Mouse (Mus musculus) kidney, postnatal 0 days (tissue): Measurements from ENCODE around the gene Atp13a4. TPM values are rescaled to one million over a fixed set of nuclear protein-coding genes. Genes with fewer than 3 reads are reported as not detected.

Experiments used
- ATAC-seq: fragments of 200-750 bp; cut with Nextera tagmentation; replicated peaks from 2 replicates; pipeline ENCODE4 v1.8.0; 2017; ENCODE audit warnings: low read depth, moderate number of reproducible peaks, moderate TSS enrichment, moderate library complexity; ENCODE audit not compliant: low FRiP score
- DNase-seq: peaks from one replicate; pipeline ENCODE4 v3.0.0-alpha.2; 2016; ENCODE audit warnings: low spot score
- H3K27ac ChIP-seq: fragments of 300-500 bp; sonication (generic); 2 replicates; pipeline ENCODE4 v1.5.1; 2014; ENCODE audit warnings: mild to moderate bottlenecking
- H3K27me3 ChIP-seq: fragments of 300-500 bp; sonication (generic); 2 replicates; pipeline ENCODE4 v1.6.1; 2014; ENCODE audit warnings: low read length, mixed read lengths; ENCODE audit not compliant: insufficient read depth
- H3K36me3 ChIP-seq: fragments of 300-500 bp; sonication (generic); 2 replicates; pipeline ENCODE4 v1.6.1; 2014; ENCODE audit warnings: low read length, mixed read lengths; ENCODE audit not compliant: insufficient read depth
- H3K4me1 ChIP-seq: fragments of 300-500 bp; sonication (generic); replicated peaks from 2 replicates; pipeline ENCODE4 v1.6.1; 2014; ENCODE audit warnings: antibody characterized with exemption, low read length, mixed read lengths; ENCODE audit not compliant: insufficient read depth
- H3K4me2 ChIP-seq: fragments of 300-500 bp; sonication (generic); 2 replicates; pipeline ENCODE4 v1.6.1; 2014; ENCODE audit warnings: mild to moderate bottlenecking, low read length, moderate library complexity, mixed read lengths
- H3K4me3 ChIP-seq: fragments of 300-500 bp; sonication (generic); replicated peaks from 2 replicates; pipeline ENCODE4 v1.5.1; 2014; ENCODE audit warnings: low read depth, low read length
- H3K9ac ChIP-seq: fragments of 300-500 bp; sonication (generic); 2 replicates; pipeline ENCODE4 v1.6.1; 2014; ENCODE audit warnings: low read depth, low read length
- H3K9me3 ChIP-seq: fragments of 300-500 bp; sonication (generic); replicated peaks from 2 replicates; pipeline ENCODE4 v1.6.1; 2016; ENCODE audit warnings: low read length, inconsistent platforms, mixed read lengths
- CTCF ChIP-seq: IDR thresholded peaks from 2 replicates; pipeline ENCODE4 v1.5.1; 2016; ENCODE audit warnings: antibody characterized with exemption, low read depth, mild to moderate bottlenecking, moderate library complexity
- WGBS: fragments of 180-500 bp; shearing (Covaris S2); extraction: QIAGEN DNeasy Blood & Tissue Kit; methylation state at CpG from one replicate; pipeline ENCODE4 v1.1.7; 2014; 5-methylcytosine and 5-hydroxymethylcytosine counted together
- polyA plus RNA-seq: library from polyadenylated mRNA; unstranded; fragments of >200 nt; fragmentation: Nextera tagmentation; extraction: Ambion mirVana; gene quantifications from 2 replicates; pipeline ENCODE4 v1.2.1, GENCODE M21; 2015

The Atp13a4 gene
- 2.6 and 3.1 TPM in 2 replicates for polyA plus RNA-seq

DNA sequence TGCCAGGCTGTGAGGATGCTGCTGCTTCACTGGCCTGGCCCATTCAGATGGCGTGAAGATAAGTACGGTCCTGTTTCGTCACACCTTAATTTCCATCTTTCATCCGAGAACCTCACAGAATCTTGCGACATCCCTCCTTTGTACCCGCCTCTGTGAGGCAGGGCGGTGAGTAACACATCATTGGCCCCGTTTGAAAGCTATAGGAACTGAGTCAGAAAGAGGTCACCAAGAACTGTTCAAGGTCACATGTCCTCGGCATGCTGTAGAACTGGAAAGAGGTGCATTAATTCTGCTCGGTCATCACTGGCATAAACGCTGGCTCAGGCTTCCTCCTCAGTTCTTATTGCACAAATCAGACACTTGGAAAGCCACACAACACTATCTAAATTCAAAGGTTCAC is at the start of gene Atp13a4:
Gene Atp13a4 (minus strand): TSS at position 36 of the 400 bp plus-strand sequence.
- Histone ChIP-seq H3K9ac (no peak within 1 kb of the TSS), H3K4me1 (peaks cover 2% of the 10 kb centered on the region; the same call in 1 of the 2 replicates), H3K9me3 (no peaks in the 10 kb centered on the region), H3K4me3 (no peak within 1 kb of the TSS), H3K36me3 (no peaks in the 10 kb centered on the region), H3K27me3 (no peaks in the 10 kb centered on the region), H3K27ac (no peak within 1 kb of the TSS), H3K4me2 (no peak within 1 kb of the TSS)
- ATAC-seq (no peak), DNase-seq (no peak)
- 76% methylated on average over 11 of the region's 11 CpGs for WGBS
- no peak for TF ChIP-seq CTCF

DNA sequence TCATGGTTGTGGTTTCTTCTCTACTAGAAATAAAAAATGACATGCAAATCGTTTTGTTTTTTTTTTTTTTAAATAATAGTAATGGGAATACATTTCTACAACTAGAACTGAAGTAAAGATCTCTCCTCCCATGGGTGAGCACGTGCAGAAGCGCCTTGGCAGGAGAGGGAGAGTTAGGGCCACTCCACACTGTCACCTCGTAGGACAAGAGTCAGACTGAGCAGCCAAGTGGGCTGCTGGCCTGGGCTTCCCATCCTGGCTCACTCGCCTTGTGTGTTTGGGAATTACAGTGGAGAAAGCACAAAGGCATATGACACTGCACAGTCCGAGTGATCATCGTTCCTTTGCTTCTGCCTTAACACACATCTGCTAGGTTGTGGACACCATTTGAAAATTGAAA is 47.5 kb upstream of the Atp13a4 start:
- WGBS = 86% methylated on average over 7 of the region's 7 CpGs
- peaks cover 27% of the 10 kb centered on the region for H3K36me3 ChIP-seq
- ATAC-seq = no peak

DNA sequence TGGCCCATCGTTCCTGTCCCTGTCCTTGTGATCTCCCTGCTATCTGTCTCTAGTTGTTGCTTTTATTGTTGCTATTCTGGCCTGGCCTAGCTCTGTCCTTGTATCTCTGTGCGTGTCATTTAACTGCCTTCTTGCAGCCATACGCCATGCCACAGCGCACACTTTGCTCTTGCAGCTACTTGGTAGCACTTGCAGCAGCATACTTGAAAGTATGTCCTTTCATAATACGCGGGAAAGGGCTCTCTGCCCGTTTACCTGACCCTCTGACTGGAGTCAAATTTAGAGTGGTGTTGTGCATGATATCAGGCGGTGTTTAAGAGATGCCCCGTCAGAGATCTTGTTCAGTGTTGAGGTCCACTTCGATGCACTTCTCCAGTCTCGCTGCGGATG is 35.1 kb upstream of the Atp13a4 start:
- Histone ChIP-seq H3K9me3 (no peaks in the 10 kb centered on the region), H3K36me3 (no peaks in the 10 kb centered on the region), H3K4me3 (peak overlapping the region; percentile 71), H3K27me3 (no peaks in the 10 kb centered on the region), H3K4me1 (0 out of 2 replicates have a peak, but pooled peaks cover 5% of the 10 kb centered on the region), H3K9ac (peak overlapping the region; percentile 77), H3K4me2 (peak overlapping the region; percentile 67), H3K27ac (no peak overlapping the region)
- DNase-seq = no peak
- ATAC-seq = no peak
- TF ChIP-seq CTCF = no peak
- WGBS = 6% methylated on average over 12 of the region's 12 CpGs

More for the DNA sequence above, 47.5 kb upstream of the Atp13a4 start:
- H3K27ac ChIP-seq = no peak overlapping the region
- H3K9ac ChIP-seq = no peak overlapping the region
- H3K27me3 ChIP-seq = no peaks in the 10 kb centered on the region
- H3K4me1 ChIP-seq = no peaks in the 10 kb centered on the region
- no peaks in the 10 kb centered on the region for H3K9me3 ChIP-seq
- no peak overlapping the region for H3K4me3 ChIP-seq
- TF ChIP-seq CTCF = no peak
- H3K4me2 ChIP-seq = no peak overlapping the region
- no peak for DNase-seq

DNA sequence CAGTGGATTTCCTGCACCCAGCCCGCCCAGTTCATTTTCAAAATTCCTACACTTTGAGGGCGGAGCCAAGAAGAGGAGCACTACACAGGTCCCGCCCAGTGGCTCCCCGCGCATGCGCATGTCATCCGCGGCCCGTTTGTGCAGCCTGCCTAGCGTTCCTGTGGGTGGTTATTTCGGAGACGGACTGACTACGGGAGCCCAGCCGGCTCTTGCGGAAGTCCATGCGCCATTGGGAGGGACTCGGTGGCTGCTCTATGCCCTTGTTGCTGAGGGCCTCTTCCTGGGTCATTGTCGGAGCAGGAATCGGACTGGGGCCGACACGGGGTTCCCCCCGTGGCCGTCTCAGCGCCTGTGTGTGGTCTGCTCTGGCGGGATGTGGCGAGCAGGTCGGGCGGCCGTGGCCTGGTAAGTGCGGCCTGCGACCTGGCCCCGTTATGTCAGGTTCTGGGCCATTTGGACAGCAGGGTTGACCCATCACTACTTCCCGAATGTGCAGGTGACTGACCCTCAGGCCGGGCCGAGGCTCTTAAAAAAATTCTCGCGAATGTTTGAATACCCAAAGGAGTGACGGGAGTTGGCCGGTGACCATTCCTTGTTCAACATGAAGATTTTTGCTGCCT is 34.6 kb upstream of the Atp13a4 start, which contains the start of gene Opa1:
Gene Opa1 (plus strand): TSS at position 168 of the 620 bp plus-strand sequence.
- peak within 1 kb of the TSS; percentile 77 for H3K9ac ChIP-seq
- no peaks in the 10 kb centered on the region for H3K9me3 ChIP-seq
- H3K27ac ChIP-seq = no peak within 1 kb of the TSS
- DNase-seq = peak; percentile 98
- H3K4me1 ChIP-seq = 0 out of 2 replicates have a peak, but pooled peaks cover 5% of the 10 kb centered on the region
- H3K4me2 ChIP-seq = peak within 1 kb of the TSS; percentile 67
- H3K36me3 ChIP-seq = no peaks in the 10 kb centered on the region
- peak; percentile 99 for ATAC-seq
- H3K27me3 ChIP-seq = no peaks in the 10 kb centered on the region
- peak within 1 kb of the TSS; percentile 71 for H3K4me3 ChIP-seq
- no peak for TF ChIP-seq CTCF
- WGBS = under 1% methylated on average over 39 of the region's 39 CpGs

DNA sequence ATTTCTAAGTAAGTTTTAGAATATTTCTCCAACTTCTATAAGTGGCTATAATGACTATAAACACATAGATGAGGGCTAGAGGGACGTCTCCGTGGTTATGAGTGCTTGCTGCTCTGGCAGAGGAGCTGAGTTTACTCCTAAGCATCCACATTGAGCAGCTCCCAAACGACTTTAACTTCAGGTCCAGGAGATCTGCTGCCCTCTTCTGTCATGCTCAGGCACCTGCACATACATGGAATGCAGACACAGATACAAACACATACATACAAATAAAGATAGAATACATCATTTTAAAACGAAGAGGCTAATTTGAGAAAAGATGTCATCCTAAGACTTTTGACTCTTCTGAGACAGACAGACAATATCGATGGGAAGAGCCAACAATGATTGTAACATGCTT is 31.0 kb upstream of the Atp13a4 start:
- DNase-seq = peak; percentile 77
- 11% methylated on average over 5 of the region's 5 CpGs for WGBS
- Histone ChIP-seq H3K27ac (no peak overlapping the region), H3K4me2 (no peak overlapping the region), H3K27me3 (no peaks in the 10 kb centered on the region), H3K9ac (no peak overlapping the region), H3K9me3 (no peaks in the 10 kb centered on the region), H3K4me1 (0 out of 2 replicates have a peak, but pooled peaks cover 4% of the 10 kb centered on the region), H3K4me3 (no peak overlapping the region), H3K36me3 (no peaks in the 10 kb centered on the region)
- ATAC-seq = no peak
- peak; percentile 77 for TF ChIP-seq CTCF

DNA sequence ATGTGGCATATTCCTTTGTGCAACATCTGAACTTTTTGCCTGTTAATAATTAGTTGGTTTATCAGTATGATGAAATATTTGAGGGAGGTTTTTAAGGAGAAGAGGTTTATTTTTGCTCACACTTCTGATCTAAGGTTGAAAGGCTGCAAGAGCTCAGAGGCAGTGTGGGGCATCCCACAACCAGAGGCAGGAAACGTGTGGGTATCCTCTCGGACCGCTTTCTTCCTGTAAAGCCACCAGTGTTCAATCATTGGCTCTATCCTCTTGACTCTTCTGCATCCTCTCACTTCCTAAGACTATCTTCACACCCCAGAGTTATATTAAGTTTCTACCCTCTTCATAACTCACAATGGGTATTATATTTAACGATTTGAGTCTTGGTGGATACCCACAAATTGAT is 29.3 kb upstream of the Atp13a4 start:
- H3K9ac ChIP-seq = no peak overlapping the region
- no peak overlapping the region for H3K4me3 ChIP-seq
- H3K9me3 ChIP-seq = no peaks in the 10 kb centered on the region
- TF ChIP-seq CTCF = no peak
- DNase-seq = no peak
- no peaks in the 10 kb centered on the region for H3K36me3 ChIP-seq
- no peaks in the 10 kb centered on the region for H3K27me3 ChIP-seq
- H3K27ac ChIP-seq = no peak overlapping the region
- no peaks in the 10 kb centered on the region for H3K4me1 ChIP-seq
- WGBS = 65% methylated on average over 4 of the region's 4 CpGs
- no peak for ATAC-seq
- no peak overlapping the region for H3K4me2 ChIP-seq

DNA sequence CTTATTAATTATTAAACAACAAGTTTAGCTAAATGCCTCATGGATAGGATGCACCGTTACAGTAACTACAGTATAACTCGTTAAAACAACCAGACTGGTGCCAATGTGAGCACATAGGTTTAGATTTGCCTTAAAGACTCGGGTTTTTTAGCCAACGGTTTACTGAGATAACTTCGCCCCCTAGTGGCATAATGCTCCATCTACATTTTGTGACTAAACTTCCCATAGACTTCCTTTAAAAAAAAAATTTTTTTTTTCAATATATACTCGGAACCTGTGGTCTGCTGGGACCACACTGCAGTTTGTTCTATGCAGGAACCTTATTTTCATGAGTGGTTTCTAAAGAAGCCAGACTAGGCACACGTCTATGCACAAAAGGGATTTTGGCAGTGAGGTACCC is 16.2 kb upstream of the Atp13a4 start:
- DNase-seq = peak; percentile 94
- no peak overlapping the region for H3K9ac ChIP-seq
- no peaks in the 10 kb centered on the region for H3K4me1 ChIP-seq
- peak; percentile 81 for TF ChIP-seq CTCF
- H3K27ac ChIP-seq = no peak overlapping the region
- H3K4me2 ChIP-seq = peak overlapping the region; percentile 11; the same call in 1 of the 2 replicates
- H3K27me3 ChIP-seq = no peaks in the 10 kb centered on the region
- H3K9me3 ChIP-seq = no peaks in the 10 kb centered on the region
- ATAC-seq = no peak
- 6% methylated on average over 7 of the region's 7 CpGs for WGBS
- no peak overlapping the region for H3K4me3 ChIP-seq
- H3K36me3 ChIP-seq = no peaks in the 10 kb centered on the region
